Mouse (Mus musculus): ENCODE data around the gene Pdk1. TPM values are rescaled to one million over a fixed set of nuclear protein-coding genes. Genes with fewer than 3 reads are reported as not detected.
A peak's percentile ranks its signal among the peaks of the same experiment; 100 is the strongest.

Gene Pdk1
- 45.0 and 47.6 TPM in 2 replicates for polyA plus RNA-seq (2014; fragmentation: Nextera tagmentation; extraction: Ambion mirVana)

- Histone ChIP-seq H3K36me3 (replicated peaks; ENCODE audit: control insufficient read depth, insufficient read depth, low read depth, low read length) (no peaks in the 10 kb centered on the region), H3K27me3 (ENCODE audit: control insufficient read depth, insufficient read depth, low read length) (no peaks in the 10 kb centered on the region), H3K27ac (replicated peaks; ENCODE audit: low read depth, low read length) (peak within 1 kb of the TSS; percentile 74), H3K4me3 (ENCODE audit: low read depth, low read length) (peak within 1 kb of the TSS; percentile 68), H3K4me2 (ENCODE audit: low read depth, low read length) (peak within 1 kb of the TSS; percentile 88), H3K9ac (replicated peaks; ENCODE audit: low read length) (peak within 1 kb of the TSS; percentile 80), H3K4me1 (ENCODE audit: control insufficient read depth, insufficient read depth, low read length) (0 out of 2 replicates have a peak, but pooled peaks cover 2% of the 10 kb centered on the region), H3K9me3 (replicated peaks; ENCODE audit: control insufficient read depth, low read length) (no peaks in the 10 kb centered on the region)
- DNase-seq (ENCODE audit: low spot score): peak; percentile 98
- WGBS: under 1% methylated on average over 55 of the region's 55 CpGs
- peak; percentile 94 for ATAC-seq (replicated peaks; ENCODE audit: insufficient number of reproducible peaks, low FRiP score, low TSS enrichment, low read depth)
Observed at GRCm38 (mm10) chr2:71872801-71873443, at the start of gene Pdk1. Gene Pdk1, plus strand, starts transcription at chr2:71873224.

GRCm38 (mm10) chr2:71824146-71824545 is 48.9 kb upstream of the Pdk1 start:
- WGBS: 71% methylated on average over 13 of the region's 13 CpGs
- ATAC-seq (replicated peaks; ENCODE audit: insufficient number of reproducible peaks, low FRiP score, low TSS enrichment, low read depth) (no peak), DNase-seq (ENCODE audit: low spot score) (no peak)
- H3K27ac ChIP-seq (replicated peaks; ENCODE audit: low read depth, low read length): no peak overlapping the region
- H3K36me3 ChIP-seq (replicated peaks; ENCODE audit: control insufficient read depth, insufficient read depth, low read depth, low read length): no peaks in the 10 kb centered on the region
- H3K9me3 ChIP-seq (replicated peaks; ENCODE audit: control insufficient read depth, low read length): no peaks in the 10 kb centered on the region
- no peaks in the 10 kb centered on the region for H3K27me3 ChIP-seq (ENCODE audit: control insufficient read depth, insufficient read depth, low read length)
- H3K4me1 ChIP-seq (ENCODE audit: control insufficient read depth, insufficient read depth, low read length): no peaks in the 10 kb centered on the region
- H3K9ac ChIP-seq (replicated peaks; ENCODE audit: low read length): no peak overlapping the region
- H3K4me2 ChIP-seq (ENCODE audit: low read depth, low read length): no peak overlapping the region
- no peak overlapping the region for H3K4me3 ChIP-seq (ENCODE audit: low read depth, low read length)

DNA sequence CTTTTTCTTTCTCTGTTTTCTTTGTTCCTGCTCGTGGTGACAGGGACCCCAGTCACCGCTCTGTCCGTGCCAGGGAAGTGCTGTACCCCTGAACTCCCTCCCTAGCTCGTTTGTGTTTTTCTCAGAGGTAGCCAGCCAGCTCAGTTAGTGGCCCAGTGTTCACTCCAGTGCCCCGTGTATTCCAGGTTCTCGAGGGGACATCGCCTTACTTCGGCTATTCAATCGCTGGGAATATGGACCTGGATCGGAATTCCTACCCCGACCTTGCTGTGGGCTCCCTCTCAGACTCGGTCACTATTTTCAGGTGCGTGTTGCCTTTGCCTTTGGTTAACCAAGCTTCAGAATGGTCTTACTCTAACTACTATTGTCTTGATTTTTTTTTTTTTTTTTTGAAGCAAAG is 45.3 kb upstream of the Pdk1 start:
- H3K9me3 ChIP-seq (replicated peaks; ENCODE audit: control insufficient read depth, low read length): no peaks in the 10 kb centered on the region
- no peak overlapping the region for H3K4me2 ChIP-seq (ENCODE audit: low read depth, low read length)
- H3K36me3 ChIP-seq (replicated peaks; ENCODE audit: control insufficient read depth, insufficient read depth, low read depth, low read length): no peaks in the 10 kb centered on the region
- no peak overlapping the region for H3K27ac ChIP-seq (replicated peaks; ENCODE audit: low read depth, low read length)
- no peaks in the 10 kb centered on the region for H3K4me1 ChIP-seq (ENCODE audit: control insufficient read depth, insufficient read depth, low read length)
- no peak overlapping the region for H3K9ac ChIP-seq (replicated peaks; ENCODE audit: low read length)
- no peak for ATAC-seq (replicated peaks; ENCODE audit: insufficient number of reproducible peaks, low FRiP score, low TSS enrichment, low read depth)
- no peaks in the 10 kb centered on the region for H3K27me3 ChIP-seq (ENCODE audit: control insufficient read depth, insufficient read depth, low read length)
- no peak for DNase-seq (ENCODE audit: low spot score)
- H3K4me3 ChIP-seq (ENCODE audit: low read depth, low read length): no peak overlapping the region
- WGBS: 85% methylated on average over 13 of the region's 13 CpGs

DNA sequence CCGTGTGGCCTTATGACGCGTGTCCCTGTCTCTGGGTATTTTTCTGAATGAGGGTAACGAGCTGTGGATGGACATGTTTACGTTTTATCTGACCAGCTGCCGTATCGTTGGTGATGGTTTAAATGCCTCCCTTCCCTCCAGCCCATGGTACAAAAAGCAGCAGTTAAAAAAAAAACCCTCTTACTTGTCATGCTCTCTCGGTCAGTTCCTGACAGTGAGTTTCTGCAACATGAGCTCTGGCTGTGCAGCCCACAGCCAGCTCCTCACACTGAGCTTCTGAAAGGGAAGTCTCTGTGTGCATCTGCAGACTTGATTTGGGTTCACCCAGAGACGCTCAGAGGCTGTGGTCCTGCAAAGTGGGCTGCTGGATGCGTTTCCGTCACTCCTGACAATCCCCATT is 44.1 kb upstream of the Pdk1 start:
- DNase-seq (ENCODE audit: low spot score) (no peak), ATAC-seq (replicated peaks; ENCODE audit: insufficient number of reproducible peaks, low FRiP score, low TSS enrichment, low read depth) (no peak)
- no peaks in the 10 kb centered on the region for H3K27me3 ChIP-seq (ENCODE audit: control insufficient read depth, insufficient read depth, low read length)
- H3K9ac ChIP-seq (replicated peaks; ENCODE audit: low read length): no peak overlapping the region
- H3K9me3 ChIP-seq (replicated peaks; ENCODE audit: control insufficient read depth, low read length): no peaks in the 10 kb centered on the region
- H3K4me1 ChIP-seq (ENCODE audit: control insufficient read depth, insufficient read depth, low read length): no peaks in the 10 kb centered on the region
- H3K36me3 ChIP-seq (replicated peaks; ENCODE audit: control insufficient read depth, insufficient read depth, low read depth, low read length): no peaks in the 10 kb centered on the region
- no peak overlapping the region for H3K4me2 ChIP-seq (ENCODE audit: low read depth, low read length)
- 50% methylated on average over 11 of the region's 11 CpGs for WGBS
- no peak overlapping the region for H3K27ac ChIP-seq (replicated peaks; ENCODE audit: low read depth, low read length)
- H3K4me3 ChIP-seq (ENCODE audit: low read depth, low read length): no peak overlapping the region

GRCm38 (mm10) chr2:71833626-71834025 is 39.4 kb upstream of the Pdk1 start:
- WGBS: 83% methylated on average over 6 of the region's 6 CpGs
- ATAC-seq (replicated peaks; ENCODE audit: insufficient number of reproducible peaks, low FRiP score, low TSS enrichment, low read depth) (no peak), DNase-seq (ENCODE audit: low spot score) (no peak)

GRCm38 (mm10) chr2:71834371-71834770 is 38.7 kb upstream of the Pdk1 start:
- Histone ChIP-seq H3K4me1 (ENCODE audit: control insufficient read depth, insufficient read depth, low read length) (no peaks in the 10 kb centered on the region), H3K9ac (replicated peaks; ENCODE audit: low read length) (no peak overlapping the region), H3K9me3 (replicated peaks; ENCODE audit: control insufficient read depth, low read length) (no peaks in the 10 kb centered on the region), H3K27ac (replicated peaks; ENCODE audit: low read depth, low read length) (no peak overlapping the region), H3K36me3 (replicated peaks; ENCODE audit: control insufficient read depth, insufficient read depth, low read depth, low read length) (no peaks in the 10 kb centered on the region), H3K27me3 (ENCODE audit: control insufficient read depth, insufficient read depth, low read length) (no peaks in the 10 kb centered on the region), H3K4me3 (ENCODE audit: low read depth, low read length) (no peak overlapping the region), H3K4me2 (ENCODE audit: low read depth, low read length) (no peak overlapping the region)
- no peak for ATAC-seq (replicated peaks; ENCODE audit: insufficient number of reproducible peaks, low FRiP score, low TSS enrichment, low read depth)
- 61% methylated on average over 7 of the region's 7 CpGs for WGBS
- DNase-seq (ENCODE audit: low spot score): no peak

More at GRCm38 (mm10) chr2:71833626-71834025, 39.4 kb upstream of the Pdk1 start:
- Histone ChIP-seq H3K4me1 (ENCODE audit: control insufficient read depth, insufficient read depth, low read length) (no peaks in the 10 kb centered on the region), H3K4me2 (ENCODE audit: low read depth, low read length) (no peak overlapping the region), H3K27me3 (ENCODE audit: control insufficient read depth, insufficient read depth, low read length) (no peaks in the 10 kb centered on the region), H3K9ac (replicated peaks; ENCODE audit: low read length) (no peak overlapping the region), H3K9me3 (replicated peaks; ENCODE audit: control insufficient read depth, low read length) (no peaks in the 10 kb centered on the region), H3K27ac (replicated peaks; ENCODE audit: low read depth, low read length) (no peak overlapping the region), H3K36me3 (replicated peaks; ENCODE audit: control insufficient read depth, insufficient read depth, low read depth, low read length) (no peaks in the 10 kb centered on the region), H3K4me3 (ENCODE audit: low read depth, low read length) (no peak overlapping the region)

GRCm38 (mm10) chr2:71835556-71835955 is 37.5 kb upstream of the Pdk1 start:
- WGBS: 73% methylated on average over 8 of the region's 8 CpGs
- Histone ChIP-seq H3K9ac (replicated peaks; ENCODE audit: low read length) (no peak overlapping the region), H3K36me3 (replicated peaks; ENCODE audit: control insufficient read depth, insufficient read depth, low read depth, low read length) (no peaks in the 10 kb centered on the region), H3K4me1 (ENCODE audit: control insufficient read depth, insufficient read depth, low read length) (no peaks in the 10 kb centered on the region), H3K4me3 (ENCODE audit: low read depth, low read length) (no peak overlapping the region), H3K27ac (replicated peaks; ENCODE audit: low read depth, low read length) (no peak overlapping the region), H3K4me2 (ENCODE audit: low read depth, low read length) (no peak overlapping the region), H3K27me3 (ENCODE audit: control insufficient read depth, insufficient read depth, low read length) (no peaks in the 10 kb centered on the region), H3K9me3 (replicated peaks; ENCODE audit: control insufficient read depth, low read length) (no peaks in the 10 kb centered on the region)
- DNase-seq (ENCODE audit: low spot score) (no peak), ATAC-seq (replicated peaks; ENCODE audit: insufficient number of reproducible peaks, low FRiP score, low TSS enrichment, low read depth) (no peak)

- Histone ChIP-seq H3K4me3 (ENCODE audit: low read depth, low read length) (no peak overlapping the region), H3K27ac (replicated peaks; ENCODE audit: low read depth, low read length) (no peak overlapping the region), H3K4me2 (ENCODE audit: low read depth, low read length) (no peak overlapping the region), H3K36me3 (replicated peaks; ENCODE audit: control insufficient read depth, insufficient read depth, low read depth, low read length) (no peaks in the 10 kb centered on the region), H3K9ac (replicated peaks; ENCODE audit: low read length) (no peak overlapping the region), H3K27me3 (ENCODE audit: control insufficient read depth, insufficient read depth, low read length) (no peaks in the 10 kb centered on the region), H3K9me3 (replicated peaks; ENCODE audit: control insufficient read depth, low read length) (no peaks in the 10 kb centered on the region), H3K4me1 (ENCODE audit: control insufficient read depth, insufficient read depth, low read length) (no peaks in the 10 kb centered on the region)
- ATAC-seq (replicated peaks; ENCODE audit: insufficient number of reproducible peaks, low FRiP score, low TSS enrichment, low read depth) (no peak), DNase-seq (ENCODE audit: low spot score) (no peak)
- WGBS: 70% methylated on average over 4 of the region's 4 CpGs
Observed at GRCm38 (mm10) chr2:71836232-71836631, 36.8 kb upstream of the Pdk1 start.
